Mouse (Mus musculus): ENCODE measurements around the gene Gpkow.

The Gpkow gene

DNA sequence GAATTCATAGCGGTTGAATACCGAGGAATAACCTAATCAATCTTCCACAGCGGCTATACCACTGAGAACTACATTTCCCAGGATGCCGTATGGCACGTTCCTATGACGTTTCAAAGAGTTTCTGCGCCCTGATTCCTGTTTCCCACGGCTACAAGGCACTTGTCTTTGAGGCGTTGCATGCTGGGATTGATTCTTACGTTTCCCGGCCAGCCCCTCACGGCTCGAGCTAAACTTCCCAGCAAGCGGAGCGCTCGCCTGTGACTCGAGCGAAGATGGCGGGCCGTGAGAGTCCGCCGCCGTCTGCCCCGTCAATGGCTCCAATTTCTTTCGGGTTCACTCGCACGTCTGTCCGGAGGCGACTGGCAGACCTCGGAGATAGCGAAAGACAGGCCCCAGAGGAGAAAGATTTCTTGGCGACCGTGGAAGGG is at the start of gene Gpkow:
Gene Gpkow (plus strand): TSS at position 178 of the 428 bp plus-strand sequence.
- DNase-seq (ENCODE audit: extremely low read depth, low read depth, low spot score), result peak; percentile 58

GRCm38 (mm10) chrX:7648671-7649304 is 48.1 kb upstream of the Gpkow start:
- DNase-seq (ENCODE audit: extremely low read depth, low read depth, low spot score), result peak; percentile 74

DNA sequence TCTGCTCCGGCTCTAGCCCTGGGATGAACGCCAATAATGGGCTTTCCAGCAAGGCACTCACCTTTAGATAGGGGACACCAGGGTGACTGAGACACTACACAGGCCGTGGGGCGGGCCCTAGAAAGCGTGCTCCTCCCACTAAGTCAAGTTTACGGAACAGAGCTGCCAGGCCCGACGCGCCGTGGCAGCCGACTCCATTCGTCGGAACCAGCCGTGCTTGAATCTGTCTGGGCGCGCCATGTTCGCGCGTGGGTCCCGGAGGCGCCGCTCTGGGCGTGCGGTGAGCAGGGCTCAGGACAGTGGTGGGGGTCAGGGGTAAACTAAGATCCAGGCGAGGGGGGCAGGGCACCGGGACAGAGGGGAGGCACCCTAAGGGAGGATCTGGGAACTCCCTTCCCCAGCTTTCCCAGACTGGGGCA is 39.7 kb upstream of the Gpkow start, which contains the start of gene Prickle3:
Gene Prickle3 (plus strand): TSS at position 40 of the 419 bp plus-strand sequence.
- DNase-seq (ENCODE audit: extremely low read depth, low read depth, low spot score), result no peak

- DNase-seq (ENCODE audit: extremely low read depth, low read depth, low spot score), result peak; percentile 56
Observed at GRCm38 (mm10) chrX:7658031-7658784, 38.7 kb upstream of the Gpkow start.

GRCm38 (mm10) chrX:7658785-7659589 is 37.9 kb upstream of the Gpkow start:
- DNase-seq (ENCODE audit: extremely low read depth, low read depth, low spot score), result no peak

DNA sequence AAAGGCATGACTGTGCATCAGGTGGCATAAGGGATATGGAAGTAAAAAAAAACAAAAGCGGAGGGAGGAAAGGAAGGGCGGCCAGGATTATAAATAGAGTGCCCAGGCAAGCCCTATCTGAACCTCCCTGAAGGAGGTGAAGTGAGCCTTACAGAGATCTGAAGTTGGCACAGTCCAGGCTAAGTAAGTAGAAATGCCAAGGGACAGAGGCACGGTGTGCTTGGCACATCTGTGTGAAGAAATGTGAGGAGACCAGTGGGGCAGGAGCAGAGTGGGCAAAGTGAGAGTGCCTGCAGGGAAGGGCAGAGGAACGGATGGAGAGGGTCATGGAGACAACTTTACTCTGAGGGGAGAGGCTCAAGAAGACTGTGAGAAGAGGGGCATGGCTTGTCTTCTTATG is 35.8 kb upstream of the Gpkow start:
- no peak for DNase-seq (ENCODE audit: extremely low read depth, low read depth, low spot score)

- DNase-seq (ENCODE audit: extremely low read depth, low read depth, low spot score), result no peak
Observed at GRCm38 (mm10) chrX:7662936-7663335, 34.0 kb upstream of the Gpkow start.

GRCm38 (mm10) chrX:7664791-7665190 is 32.1 kb upstream of the Gpkow start:
- DNase-seq (ENCODE audit: extremely low read depth, low read depth, low spot score), result no peak

DNA sequence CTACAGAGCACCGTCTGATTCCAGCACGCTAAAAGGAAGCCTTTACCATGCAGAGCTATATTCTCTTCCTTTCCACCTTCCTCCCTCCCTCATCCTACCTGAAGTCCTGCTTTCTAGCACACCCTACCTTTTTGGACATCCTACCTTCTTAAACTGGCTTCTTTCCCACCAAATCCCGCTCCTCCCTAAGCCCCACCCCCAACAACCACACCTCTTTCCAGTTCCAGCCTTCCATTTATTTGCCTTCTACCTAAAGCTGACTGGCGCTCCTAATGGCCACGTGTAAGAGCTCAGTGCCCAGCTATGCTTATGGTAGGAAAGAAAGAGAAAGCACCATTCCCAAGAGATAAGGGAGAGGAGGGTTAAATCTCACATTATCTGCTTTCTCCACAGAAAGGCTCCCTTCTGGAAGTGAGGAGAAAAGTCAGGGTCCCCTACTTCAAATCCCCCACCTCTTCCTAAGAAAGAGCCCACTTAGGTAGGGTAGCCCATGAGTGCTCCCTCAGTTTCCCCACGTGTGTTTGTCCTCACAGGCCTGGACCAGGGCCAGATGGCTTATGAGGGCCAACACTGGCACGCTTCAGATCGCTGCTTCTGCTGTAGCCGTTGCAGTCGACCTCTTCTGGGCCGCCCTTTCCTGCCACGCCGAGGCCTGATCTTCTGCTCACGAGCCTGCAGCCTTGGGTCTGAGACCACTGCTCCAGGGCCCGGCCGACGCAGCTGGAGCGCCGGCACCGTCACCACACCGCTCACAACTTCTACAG is 31.0 kb upstream of the Gpkow start:
- no peak for DNase-seq (ENCODE audit: extremely low read depth, low read depth, low spot score)

DNA sequence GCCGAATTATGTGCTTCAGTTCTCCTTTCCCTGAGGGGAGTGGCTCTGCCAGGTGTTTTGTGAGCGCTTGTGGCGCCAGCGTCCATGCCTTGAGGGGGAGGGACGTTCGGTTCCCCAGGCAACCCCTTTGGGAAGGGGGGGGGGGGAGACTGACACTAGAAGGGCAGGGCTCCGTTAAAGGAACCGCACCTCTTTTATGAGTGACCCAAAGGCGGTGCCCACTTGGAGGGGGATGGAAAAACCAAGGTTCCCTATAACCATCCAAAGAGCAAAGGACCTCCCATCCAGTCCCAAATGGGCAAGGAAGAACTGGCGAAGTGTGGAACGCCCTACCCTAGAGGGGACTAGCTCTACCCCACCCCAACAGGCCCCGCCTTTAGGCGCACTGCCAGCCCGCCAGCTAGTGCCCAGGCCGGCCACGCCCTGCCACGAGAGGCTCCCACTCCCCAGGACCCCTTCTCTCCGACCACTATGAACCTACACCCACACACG is 26.5 kb upstream of the Gpkow start:
- no peak for DNase-seq (ENCODE audit: extremely low read depth, low read depth, low spot score)

GRCm38 (mm10) chrX:7670921-7671623 is 25.9 kb upstream of the Gpkow start, which contains the start of gene Plp2:
Plp2 (minus strand) TSS chrX:7671390.
- no peak for DNase-seq (ENCODE audit: extremely low read depth, low read depth, low spot score)

GRCm38 (mm10) chrX:7672739-7673138 is 24.2 kb upstream of the Gpkow start:
- no peak for DNase-seq (ENCODE audit: extremely low read depth, low read depth, low spot score)

- DNase-seq (ENCODE audit: extremely low read depth, low read depth, low spot score), result no peak
Observed at GRCm38 (mm10) chrX:7673578-7674281, 23.2 kb upstream of the Gpkow start.

GRCm38 (mm10) chrX:7674284-7675000 is 22.5 kb upstream of the Gpkow start:
- no peak for DNase-seq (ENCODE audit: extremely low read depth, low read depth, low spot score)

GRCm38 (mm10) chrX:7675001-7675380 is 21.9 kb upstream of the Gpkow start:
- DNase-seq (ENCODE audit: extremely low read depth, low read depth, low spot score), result no peak

- no peak for DNase-seq (ENCODE audit: extremely low read depth, low read depth, low spot score)
Observed at GRCm38 (mm10) chrX:7678986-7679385, 17.9 kb upstream of the Gpkow start.

- no peak for DNase-seq (ENCODE audit: extremely low read depth, low read depth, low spot score)
Observed at GRCm38 (mm10) chrX:7679405-7680056, 17.4 kb upstream of the Gpkow start.

- no peak for DNase-seq (ENCODE audit: extremely low read depth, low read depth, low spot score)
Observed at GRCm38 (mm10) chrX:7680057-7680412, 16.9 kb upstream of the Gpkow start.

Measured in fat pad, adult 2 months (tissue).